In the genomic region with DNA sequence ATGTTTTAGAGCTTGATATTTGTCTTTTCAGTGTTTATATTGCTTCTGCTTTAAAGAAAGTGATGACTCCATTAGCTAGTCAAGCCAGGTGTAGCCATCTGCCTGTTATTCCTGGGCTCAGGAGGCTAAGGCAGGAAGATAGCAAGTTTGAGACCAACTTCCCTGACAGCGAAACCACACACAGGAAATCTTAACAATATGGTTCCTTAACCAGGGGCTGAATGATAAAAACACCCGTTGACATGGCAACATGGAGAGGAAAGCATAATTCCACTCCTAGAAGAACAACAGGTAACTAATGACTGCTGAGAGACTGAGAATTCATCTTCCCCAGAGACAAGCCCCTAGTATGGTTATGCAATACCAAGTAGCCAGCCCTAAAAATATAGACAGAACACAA, we compare ENCODE assay signal across 21 mouse cellular contexts.
DNase-seq lines count a peak whose midpoint lies in the region; ATAC-seq lines count a peak whose summit lies in the region.
"Had no signal": no experiment of that assay in that cellular context is flagged by ENCODE, and none has a peak within 500 bp of the region (broad histone marks: within the 10 kb centered on the region; RNA-seq: fewer than 3 reads in every experiment).

No protein-coding gene starts in this region.

- peak; percentile 52 for DNase-seq in 416B (ENCODE audit: low read depth)
- DNase-seq in c-Kit-positive CD71-negative TER-119-negative erythroid progenitor cells, embryonic 14.5 days (ENCODE audit: low read depth) = peak; percentile 4
- DNase-seq in heart, adult 9 months (ENCODE audit: low spot score in 2 of 2) = no peak
- no peak for DNase-seq in lung, postnatal 14 days
- DNase-seq in adrenal gland, postnatal 25 days = no peak
- DNase-seq: adrenal gland, adult 2 months; adrenal gland, postnatal 14 days; cerebellum, adult 11 months; cerebellum, adult 2 months; cerebellum, adult 9-11 months; cerebellum, postnatal 25 days; embryo, embryonic 11 days; gastrocnemius, adult 2 months; gastrocnemius, postnatal 14 days; heart, adult 18-20 months; heart, postnatal 14 days; heart, postnatal 4 days had no signal

- ATAC-seq in hematopoietic stem cell, adult 5-6 weeks (replicated peaks in 1 of 2; ENCODE audit: insufficient read depth in 1 of 2, low FRiP score in 2 of 2, low TSS enrichment in 1 of 2, low read depth in 1 of 2, poor library complexity in 2 of 2, severe bottlenecking in 2 of 2) = peak; percentile 92 to 95
- ATAC-seq: CD4-positive, CD25-positive, alpha-beta regulatory T cell, adult 4 months; forebrain, embryonic 16.5 days; intestine, postnatal 0 days had no signal

Comparison
In these comparisons a context has a peak if more than half of its experiments do, and no peak if none do; other contexts are left out.
1. DNase-seq: peak in 416B (single experiment) and c-Kit-positive CD71-negative TER-119-negative erythroid progenitor cells, embryonic 14.5 days (single experiment); none in heart, adult 9 months (0 of 2), lung, postnatal 14 days (single experiment) and adrenal gland, postnatal 25 days (single experiment).